Mouse (Mus musculus): ENCODE measurements around the gene Tcf25. TPM values are rescaled to one million over a fixed set of nuclear protein-coding genes. Genes with fewer than 3 reads are reported as not detected.

Gene Tcf25
- total RNA-seq, 2 experiments from 2014 or later: 86.8 to 187 TPM

GRCm38 (mm10) chr8:123348237-123348843 is 25.2 kb upstream of the Tcf25 start:
- ATAC-seq (ENCODE audit: poor library complexity, severe bottlenecking): no peak

- no peak for ATAC-seq (ENCODE audit: poor library complexity, severe bottlenecking)
Observed at GRCm38 (mm10) chr8:123349073-123349472, 24.5 kb upstream of the Tcf25 start.

- no peak for ATAC-seq (ENCODE audit: poor library complexity, severe bottlenecking)
Observed at GRCm38 (mm10) chr8:123352118-123352517, 21.4 kb upstream of the Tcf25 start.

GRCm38 (mm10) chr8:123352786-123353185 is 20.8 kb upstream of the Tcf25 start:
- ATAC-seq (ENCODE audit: poor library complexity, severe bottlenecking): no peak

- no peak for ATAC-seq (ENCODE audit: poor library complexity, severe bottlenecking)
Observed at GRCm38 (mm10) chr8:123353216-123353615, 20.3 kb upstream of the Tcf25 start.

GRCm38 (mm10) chr8:123361082-123361739 is 12.3 kb upstream of the Tcf25 start:
- ATAC-seq (ENCODE audit: poor library complexity, severe bottlenecking): peak; percentile 92

- peak; percentile 82 for ATAC-seq (ENCODE audit: poor library complexity, severe bottlenecking)
Observed at GRCm38 (mm10) chr8:123374239-123374578, 656 bp downstream of the Tcf25 start.

GRCm38 (mm10) chr8:123375701-123376100 is 2.1 kb downstream of the Tcf25 start:
- no peak for ATAC-seq (ENCODE audit: poor library complexity, severe bottlenecking)

- ATAC-seq (ENCODE audit: poor library complexity, severe bottlenecking): no peak
Observed at GRCm38 (mm10) chr8:123376106-123376505, 2.6 kb downstream of the Tcf25 start.

GRCm38 (mm10) chr8:123381711-123382110 is 8.2 kb downstream of the Tcf25 start:
- ATAC-seq (ENCODE audit: poor library complexity, severe bottlenecking): no peak

GRCm38 (mm10) chr8:123382516-123382915 is 9.0 kb downstream of the Tcf25 start:
- no peak for ATAC-seq (ENCODE audit: poor library complexity, severe bottlenecking)

GRCm38 (mm10) chr8:123384883-123385540 is 11.5 kb downstream of the Tcf25 start:
- peak; percentile 63; the same call in 1 of the 2 replicates for ATAC-seq (ENCODE audit: poor library complexity, severe bottlenecking)

GRCm38 (mm10) chr8:123387041-123387440 is 13.5 kb downstream of the Tcf25 start:
- ATAC-seq (ENCODE audit: poor library complexity, severe bottlenecking): no peak

GRCm38 (mm10) chr8:123387801-123388200 is 14.2 kb downstream of the Tcf25 start:
- no peak for ATAC-seq (ENCODE audit: poor library complexity, severe bottlenecking)

GRCm38 (mm10) chr8:123389026-123389425 is 15.5 kb downstream of the Tcf25 start:
- no peak for ATAC-seq (ENCODE audit: poor library complexity, severe bottlenecking)

GRCm38 (mm10) chr8:123398308-123398707 is 24.8 kb downstream of the Tcf25 start:
- ATAC-seq (ENCODE audit: poor library complexity, severe bottlenecking): no peak

- ATAC-seq (ENCODE audit: poor library complexity, severe bottlenecking): no peak
Observed at GRCm38 (mm10) chr8:123401936-123402335, 28.4 kb downstream of the Tcf25 start.

GRCm38 (mm10) chr8:123402730-123403326 is 29.3 kb downstream of the Tcf25 start:
- no peak for ATAC-seq (ENCODE audit: poor library complexity, severe bottlenecking)

GRCm38 (mm10) chr8:123404521-123404920 is 31.0 kb downstream of the Tcf25 start:
- no peak for ATAC-seq (ENCODE audit: poor library complexity, severe bottlenecking)

GRCm38 (mm10) chr8:123406786-123407185 is 33.2 kb downstream of the Tcf25 start, which contains the start of gene Mc1r:
Mc1r (plus strand) TSS chr8:123407107.
- ATAC-seq (ENCODE audit: poor library complexity, severe bottlenecking): peak; percentile 70

- no peak for ATAC-seq (ENCODE audit: poor library complexity, severe bottlenecking)
Observed at GRCm38 (mm10) chr8:123407612-123408011, 34.1 kb downstream of the Tcf25 start.
